Mouse (Mus musculus) thymus, postnatal 25 days (tissue): ENCODE results near the gene Gm20831.
"Not testable (repeated sequence)": the region's sequence is repeated elsewhere in the genome, so short reads cannot be mapped to it uniquely, and the experiment has no call there.

ENCODE experiments used
- DNase-seq: peaks from one replicate; pipeline ENCODE4 v3.0.0; 2022

Gene Gm20831

GRCm38 (mm10) chrY:17874441-17874840, at the start of gene Gm20831, which contains the start of gene Gm20772:
Gene Gm20831, plus strand, starts transcription at chrY:17874741.
Gene Gm20772, plus strand, starts transcription at chrY:17874741.
- not testable (repeated sequence) for DNase-seq

DNA sequence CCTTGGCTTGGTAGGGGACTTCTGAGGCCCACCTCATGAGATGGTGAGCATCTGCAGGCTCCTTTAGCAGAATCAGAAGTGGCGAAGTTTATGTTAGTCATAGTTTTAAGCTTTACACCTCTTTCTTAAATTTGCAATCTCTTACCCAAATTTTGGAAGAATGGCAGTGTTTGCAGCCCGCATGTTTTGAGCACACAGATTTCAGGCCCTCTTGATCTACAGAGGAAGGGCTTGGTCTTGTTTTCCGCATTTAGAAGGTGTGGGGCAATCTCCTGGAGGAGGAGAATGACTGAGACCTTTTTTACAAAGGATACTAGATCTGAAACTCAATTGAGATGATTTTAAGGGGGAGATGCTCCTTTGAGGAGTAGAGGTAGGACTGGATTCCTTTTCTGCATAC, 28.4 kb upstream of the Gm20831 start, which contains the start of gene Gm21904:
TSS of gene Gm21904 (minus strand) at position 101 of the 400 bp plus-strand sequence.
- not testable (repeated sequence) for DNase-seq

- not testable (repeated sequence) for DNase-seq
Measured at GRCm38 (mm10) chrY:17937230-17937629, 62.7 kb downstream of the Gm20831 start, which contains the start of gene Srsy. Gene Srsy, minus strand, starts transcription at chrY:17937330.
